Mouse (Mus musculus): ENCODE results near the gene Gm26992. TPM values are rescaled to one million over a fixed set of nuclear protein-coding genes. Genes with fewer than 3 reads are reported as not detected.

Gm26992 gene
- polyA plus RNA-seq, 1 experiment = not detected

GRCm38 (mm10) chrX:103508218-103508617 lies 86.4 kb downstream of the Gm26992 start:
- TF ChIP-seq POLR2A (IDR thresholded peaks at IDR 0.05; ENCODE audit: low read depth, low read length) (no peak), CTCF (IDR thresholded peaks at IDR 0.05; ENCODE audit: borderline replicate concordance, insufficient read depth, low read length) (no peak)
- Histone ChIP-seq H3K4me1 (ENCODE audit: control insufficient read depth, insufficient read depth, low read length) (no peaks in the 10 kb centered on the region), H3K27ac (ENCODE audit: insufficient read depth, low read length) (no peak overlapping the region), H3K4me3 (ENCODE audit: insufficient read depth, low read length) (no peak overlapping the region)

DNA sequence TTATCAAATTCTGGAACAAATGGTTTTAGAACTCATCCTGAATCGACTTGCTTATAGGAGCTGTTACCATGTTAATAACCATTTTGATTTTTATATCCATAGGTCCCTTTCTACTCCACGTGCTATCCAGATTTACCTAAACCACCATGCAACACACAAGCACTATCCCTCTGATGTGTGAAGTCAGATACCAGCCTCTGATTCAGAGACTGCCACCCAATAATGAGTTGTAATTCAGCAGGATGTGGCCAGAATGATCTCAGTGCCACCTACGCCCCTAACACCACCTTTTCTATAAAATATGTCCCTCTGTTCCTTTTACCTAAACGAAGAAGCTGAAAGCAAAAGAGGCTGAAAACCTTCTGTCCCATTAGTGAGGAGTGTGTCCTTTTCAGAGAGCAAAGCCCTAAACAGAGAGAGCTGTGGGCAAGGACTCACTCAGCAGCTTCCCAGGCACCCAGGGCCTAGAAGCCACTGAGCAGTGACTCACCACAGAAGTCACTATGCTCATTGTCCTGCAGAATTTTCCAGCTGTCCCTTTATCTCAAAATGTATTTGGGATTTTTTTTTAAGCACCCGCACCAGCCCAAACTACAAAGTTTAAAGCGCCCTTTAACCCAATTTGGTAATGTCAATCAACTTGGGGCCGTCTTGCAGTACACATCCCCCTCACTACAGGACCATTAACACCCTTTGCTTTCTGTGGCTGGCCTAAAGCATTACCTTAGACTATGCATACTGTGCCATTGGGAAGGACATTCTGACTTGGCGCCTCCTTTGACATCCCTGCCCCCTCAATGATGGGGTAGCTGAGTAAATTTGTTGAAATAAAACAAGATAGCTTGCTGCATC lies 87.6 kb downstream of the Gm26992 start:
- TF ChIP-seq POLR2A (IDR thresholded peaks at IDR 0.05; ENCODE audit: low read depth, low read length) (no peak), CTCF (IDR thresholded peaks at IDR 0.05; ENCODE audit: borderline replicate concordance, insufficient read depth, low read length) (no peak)
- Histone ChIP-seq H3K27ac (ENCODE audit: insufficient read depth, low read length) (peak overlapping the region; percentile 26; the same call in 1 of the 2 replicates), H3K4me1 (ENCODE audit: control insufficient read depth, insufficient read depth, low read length) (no peaks in the 10 kb centered on the region)

GRCm38 (mm10) chrX:103514782-103515181 lies 93.0 kb downstream of the Gm26992 start:
- TF ChIP-seq POLR2A (IDR thresholded peaks at IDR 0.05; ENCODE audit: low read depth, low read length) (no peak), CTCF (IDR thresholded peaks at IDR 0.05; ENCODE audit: borderline replicate concordance, insufficient read depth, low read length) (no peak)
- H3K4me1 ChIP-seq (ENCODE audit: control insufficient read depth, insufficient read depth, low read length) = no peaks in the 10 kb centered on the region
- H3K4me3 ChIP-seq (ENCODE audit: insufficient read depth, low read length) = no peak overlapping the region
- H3K27ac ChIP-seq (ENCODE audit: insufficient read depth, low read length) = peak overlapping the region; percentile 83

More for the DNA sequence above, 87.6 kb downstream of the Gm26992 start:
- H3K4me3 ChIP-seq (ENCODE audit: insufficient read depth, low read length) = no peak overlapping the region

DNA sequence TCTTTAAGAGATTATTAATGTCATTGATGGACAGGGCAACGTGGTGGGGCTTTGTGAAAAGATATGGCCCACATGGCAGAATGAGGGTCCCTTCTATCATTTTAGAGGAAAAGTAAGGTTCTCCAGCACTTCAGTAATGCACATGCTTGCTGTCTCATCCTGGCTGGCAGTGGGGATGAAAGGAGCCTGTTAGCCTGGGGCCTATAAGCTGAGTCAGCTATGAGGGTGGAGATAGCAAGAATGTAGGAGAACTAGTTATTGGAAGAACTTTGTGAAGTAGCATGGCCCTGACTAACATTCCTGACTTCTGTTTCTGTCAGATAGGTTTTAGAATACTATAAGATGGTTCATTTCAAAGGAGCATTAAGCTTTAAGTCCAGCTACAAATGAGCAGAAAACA lies 93.5 kb downstream of the Gm26992 start:
- TF ChIP-seq POLR2A (IDR thresholded peaks at IDR 0.05; ENCODE audit: low read depth, low read length) (no peak), CTCF (IDR thresholded peaks at IDR 0.05; ENCODE audit: borderline replicate concordance, insufficient read depth, low read length) (no peak)
- Histone ChIP-seq H3K27ac (ENCODE audit: insufficient read depth, low read length) (peak overlapping the region; percentile 83), H3K4me1 (ENCODE audit: control insufficient read depth, insufficient read depth, low read length) (no peaks in the 10 kb centered on the region), H3K4me3 (ENCODE audit: insufficient read depth, low read length) (no peak overlapping the region)

GRCm38 (mm10) chrX:103518798-103519197 lies 97.0 kb downstream of the Gm26992 start:
- Histone ChIP-seq H3K4me3 (ENCODE audit: insufficient read depth, low read length) (no peak overlapping the region), H3K27ac (ENCODE audit: insufficient read depth, low read length) (no peak overlapping the region), H3K4me1 (ENCODE audit: control insufficient read depth, insufficient read depth, low read length) (no peaks in the 10 kb centered on the region)
- TF ChIP-seq POLR2A (IDR thresholded peaks at IDR 0.05; ENCODE audit: low read depth, low read length) = no peak
- no peak for TF ChIP-seq CTCF (IDR thresholded peaks at IDR 0.05; ENCODE audit: borderline replicate concordance, insufficient read depth, low read length)

DNA sequence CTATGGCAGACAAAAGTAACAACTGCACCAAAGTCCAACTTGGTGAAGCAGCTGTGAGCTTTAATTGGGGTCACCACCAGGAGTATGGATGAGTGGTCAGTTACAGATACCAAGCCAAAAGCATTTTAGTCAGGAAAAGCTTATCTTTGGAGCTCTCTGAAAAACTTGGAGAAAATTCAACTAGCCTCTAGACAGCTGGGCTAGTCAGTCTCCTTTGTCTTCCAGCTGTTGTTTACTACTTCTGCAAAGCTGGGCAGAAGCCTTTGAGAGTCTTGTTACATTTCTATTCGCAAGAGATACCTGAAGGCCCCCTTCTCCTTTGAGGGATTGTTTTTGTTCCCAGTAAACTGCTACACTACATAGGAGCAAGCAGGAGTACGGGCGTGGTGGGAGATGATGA lies 97.7 kb downstream of the Gm26992 start:
- no peak for TF ChIP-seq CTCF (IDR thresholded peaks at IDR 0.05; ENCODE audit: borderline replicate concordance, insufficient read depth, low read length)
- TF ChIP-seq POLR2A (IDR thresholded peaks at IDR 0.05; ENCODE audit: low read depth, low read length) = no peak
- H3K4me3 ChIP-seq (ENCODE audit: insufficient read depth, low read length) = no peak overlapping the region
- no peaks in the 10 kb centered on the region for H3K4me1 ChIP-seq (ENCODE audit: control insufficient read depth, insufficient read depth, low read length)
- no peak overlapping the region for H3K27ac ChIP-seq (ENCODE audit: insufficient read depth, low read length)

DNA sequence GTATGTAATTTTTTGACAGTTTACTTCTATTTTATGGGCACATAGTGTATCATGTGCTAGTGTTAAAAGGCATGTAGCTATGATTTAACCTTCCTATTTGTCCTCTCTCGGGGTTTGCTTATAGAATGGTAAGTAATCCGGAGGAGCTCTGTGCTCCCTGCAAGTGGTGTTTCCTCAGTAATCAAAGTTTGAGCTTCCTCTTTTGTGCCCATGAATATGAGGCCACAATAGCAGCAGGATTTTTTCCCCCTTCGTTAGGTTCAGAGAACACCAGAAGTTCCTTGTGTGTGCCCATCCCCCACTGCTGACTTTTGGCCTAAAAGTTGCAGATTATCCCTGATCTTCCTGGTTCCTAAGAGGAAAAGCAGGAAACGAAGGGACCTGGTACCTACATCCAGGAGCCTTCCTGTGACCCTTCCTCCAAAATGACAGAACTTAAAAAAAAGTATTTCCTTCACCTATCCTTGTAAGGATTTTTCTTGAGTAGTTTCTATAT lies 99.5 kb downstream of the Gm26992 start:
- TF ChIP-seq CTCF (IDR thresholded peaks at IDR 0.05; ENCODE audit: borderline replicate concordance, insufficient read depth, low read length) = no peak
- no peak for TF ChIP-seq POLR2A (IDR thresholded peaks at IDR 0.05; ENCODE audit: low read depth, low read length)

GRCm38 (mm10) chrX:103529185-103529584 lies 107.4 kb downstream of the Gm26992 start:
- Histone ChIP-seq H3K4me3 (ENCODE audit: insufficient read depth, low read length) (no peak overlapping the region), H3K27ac (ENCODE audit: insufficient read depth, low read length) (no peak overlapping the region), H3K4me1 (ENCODE audit: control insufficient read depth, insufficient read depth, low read length) (no peaks in the 10 kb centered on the region)
- TF ChIP-seq POLR2A (IDR thresholded peaks at IDR 0.05; ENCODE audit: low read depth, low read length) (0 out of 2 replicates have a peak, but pooled peaks have one; percentile 13), CTCF (IDR thresholded peaks at IDR 0.05; ENCODE audit: borderline replicate concordance, insufficient read depth, low read length) (no peak)

More for the DNA sequence above, 99.5 kb downstream of the Gm26992 start:
- Histone ChIP-seq H3K27ac (ENCODE audit: insufficient read depth, low read length) (no peak overlapping the region), H3K4me3 (ENCODE audit: insufficient read depth, low read length) (no peak overlapping the region), H3K4me1 (ENCODE audit: control insufficient read depth, insufficient read depth, low read length) (no peaks in the 10 kb centered on the region)

Other genes with a start within 250 kb of the Gm26992 start
- gene Nap1l2, start 235.4 kb upstream of the Gm26992 start, polyA plus RNA-seq (2011; ENCODE audit: insufficient read length, low read depth, missing spikeins) = 1.3 and 1.9 TPM in 2 replicates
- gene Cdx4, start 100.6 kb upstream of the Gm26992 start, polyA plus RNA-seq (2011; ENCODE audit: insufficient read length, low read depth, missing spikeins) = not detected in 2 replicates
- gene Chic1, start 65.5 kb upstream of the Gm26992 start, polyA plus RNA-seq (2011; ENCODE audit: insufficient read length, low read depth, missing spikeins) = 3.7 and 3.8 TPM in 2 replicates
- gene Tsx, start 7.5 kb upstream of the Gm26992 start, polyA plus RNA-seq (2011; ENCODE audit: insufficient read length, low read depth, missing spikeins) = not detected in 2 replicates
- not detected in 2 replicates for gene Zcchc13, start 208.6 kb downstream of the Gm26992 start, polyA plus RNA-seq (2011; ENCODE audit: insufficient read length, low read depth, missing spikeins)

All from embryonic fibroblast, embryonic 13.5 days (primary cell).